Mouse (Mus musculus): Measurements from ENCODE around the gene P2rx2. TPM values are rescaled to one million over a fixed set of nuclear protein-coding genes. Genes with fewer than 3 reads are reported as not detected.

The P2rx2 gene
- total and polyA plus RNA-seq, 2 experiments from 2014 or later: not detected

GRCm38 (mm10) chr5:110354716-110355115 lies 11.7 kb upstream of the P2rx2 start:
- Histone ChIP-seq H3K4me3 (ENCODE audit: low read depth, low read length) (no peak overlapping the region), H3K27ac (ENCODE audit: low read depth) (no peak overlapping the region), H3K9ac (replicated peaks; ENCODE audit: low read depth, low read length) (no peak overlapping the region), H3K4me2 (ENCODE audit: low read depth, low read length) (no peak overlapping the region), H3K27me3 (ENCODE audit: control insufficient read depth, insufficient read depth, low read length) (peaks cover 19% of the 10 kb centered on the region; the same call in 1 of the 2 replicates), H3K36me3 (replicated peaks; ENCODE audit: control insufficient read depth, insufficient read depth, low read length) (no peaks in the 10 kb centered on the region), H3K9me3 (replicated peaks; ENCODE audit: control insufficient read depth, low read length) (no peaks in the 10 kb centered on the region), H3K4me1 (ENCODE audit: control insufficient read depth, insufficient read depth) (no peaks in the 10 kb centered on the region)
- no peak for DNase-seq (ENCODE audit: low spot score)
- WGBS: 14% methylated on average over 7 of the region's 7 CpGs
- peak; percentile 49 for TF ChIP-seq CTCF (IDR thresholded peaks at IDR 0.05; ENCODE audit: low read depth)
- TF ChIP-seq EP300 (IDR thresholded peaks at IDR 0.05; ENCODE audit: low read depth): no peak
- peak; percentile 58; the same call in 1 of the 2 replicates for ATAC-seq (ENCODE audit: insufficient read depth, low read depth)

DNA sequence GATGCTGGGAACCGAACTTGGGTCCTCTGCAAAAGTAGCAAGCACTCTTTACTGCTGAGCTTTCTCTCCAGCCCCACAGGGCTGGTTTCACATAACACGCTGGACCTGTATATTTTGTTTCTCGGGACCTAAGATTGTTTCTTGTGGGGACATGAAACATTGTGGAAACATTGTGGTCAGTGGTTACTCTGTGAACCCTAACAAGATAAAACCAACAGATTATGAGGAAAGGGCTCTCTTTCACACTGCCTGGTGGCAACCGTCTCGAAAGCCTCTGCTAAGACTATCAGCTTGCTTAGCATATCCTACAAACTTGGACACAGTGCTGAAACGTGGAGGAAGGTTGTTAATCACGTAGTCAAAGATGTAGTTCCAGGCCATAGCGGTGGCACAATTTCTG lies 4.0 kb upstream of the P2rx2 start:
- H3K27me3 ChIP-seq (ENCODE audit: control insufficient read depth, insufficient read depth, low read length): peaks cover 26% of the 10 kb centered on the region
- no peak overlapping the region for H3K4me2 ChIP-seq (ENCODE audit: low read depth, low read length)
- H3K9me3 ChIP-seq (replicated peaks; ENCODE audit: control insufficient read depth, low read length): no peaks in the 10 kb centered on the region
- H3K9ac ChIP-seq (replicated peaks; ENCODE audit: low read depth, low read length): no peak overlapping the region
- peaks cover 10% of the 10 kb centered on the region; the same call in 1 of the 2 replicates for H3K4me1 ChIP-seq (ENCODE audit: control insufficient read depth, insufficient read depth)
- H3K27ac ChIP-seq (ENCODE audit: low read depth): no peak overlapping the region
- H3K36me3 ChIP-seq (replicated peaks; ENCODE audit: control insufficient read depth, insufficient read depth, low read length): no peaks in the 10 kb centered on the region
- DNase-seq (ENCODE audit: low spot score) (no peak), ATAC-seq (ENCODE audit: insufficient read depth, low read depth) (no peak)
- WGBS: 75% methylated on average over 8 of the region's 8 CpGs
- H3K4me3 ChIP-seq (ENCODE audit: low read depth, low read length): no peak overlapping the region
- TF ChIP-seq CTCF (IDR thresholded peaks at IDR 0.05; ENCODE audit: low read depth): no peak
- no peak for TF ChIP-seq EP300 (IDR thresholded peaks at IDR 0.05; ENCODE audit: low read depth)

- H3K4me2 ChIP-seq (ENCODE audit: low read depth, low read length): no peak overlapping the region
- DNase-seq (ENCODE audit: low spot score) (no peak), ATAC-seq (ENCODE audit: insufficient read depth, low read depth) (no peak)
- H3K36me3 ChIP-seq (replicated peaks; ENCODE audit: control insufficient read depth, insufficient read depth, low read length): no peaks in the 10 kb centered on the region
- 72% methylated on average over 4 of the region's 4 CpGs for WGBS
- H3K9ac ChIP-seq (replicated peaks; ENCODE audit: low read depth, low read length): no peak overlapping the region
- no peak for TF ChIP-seq EP300 (IDR thresholded peaks at IDR 0.05; ENCODE audit: low read depth)
- no peak for TF ChIP-seq CTCF (IDR thresholded peaks at IDR 0.05; ENCODE audit: low read depth)
- H3K4me1 ChIP-seq (ENCODE audit: control insufficient read depth, insufficient read depth): peaks cover 10% of the 10 kb centered on the region; the same call in 1 of the 2 replicates
- H3K27ac ChIP-seq (ENCODE audit: low read depth): no peak overlapping the region
- peaks cover 38% of the 10 kb centered on the region for H3K27me3 ChIP-seq (ENCODE audit: control insufficient read depth, insufficient read depth, low read length)
- no peak overlapping the region for H3K4me3 ChIP-seq (ENCODE audit: low read depth, low read length)
- H3K9me3 ChIP-seq (replicated peaks; ENCODE audit: control insufficient read depth, low read length): no peaks in the 10 kb centered on the region
Measured at GRCm38 (mm10) chr5:110345553-110345952, 2.5 kb upstream of the P2rx2 start.

DNA sequence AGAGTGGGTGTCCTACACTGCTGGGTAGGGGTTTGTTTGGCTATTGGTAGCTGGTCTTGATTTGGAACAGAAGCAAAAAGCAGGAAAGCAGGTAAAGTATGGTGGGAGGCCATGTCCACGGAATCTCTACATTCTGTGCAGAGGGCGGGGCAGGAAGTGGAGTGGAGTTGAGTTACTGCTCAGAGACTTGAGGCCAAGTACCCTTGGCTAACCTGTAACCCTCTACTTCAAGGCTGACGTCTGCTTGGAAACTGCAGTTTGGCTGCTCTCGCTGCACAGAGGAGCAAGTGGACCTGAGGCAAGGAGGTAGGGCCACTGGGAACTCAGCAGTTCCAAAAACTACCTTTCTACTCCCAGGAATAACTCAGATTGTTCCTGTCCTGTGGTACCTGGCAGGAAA lies 1.5 kb upstream of the P2rx2 start, which contains the start of gene Lrcol1:
Gene Lrcol1, plus strand, starts transcription at position 207 of the 400 bp plus-strand sequence.
- ATAC-seq (ENCODE audit: insufficient read depth, low read depth) (no peak), DNase-seq (ENCODE audit: low spot score) (no peak)
- no peak within 1 kb of the TSS for H3K4me2 ChIP-seq (ENCODE audit: low read depth, low read length)
- TF ChIP-seq CTCF (IDR thresholded peaks at IDR 0.05; ENCODE audit: low read depth) (no peak), EP300 (IDR thresholded peaks at IDR 0.05; ENCODE audit: low read depth) (no peak)
- no peaks in the 10 kb centered on the region for H3K36me3 ChIP-seq (replicated peaks; ENCODE audit: control insufficient read depth, insufficient read depth, low read length)
- H3K4me1 ChIP-seq (ENCODE audit: control insufficient read depth, insufficient read depth): peaks cover 10% of the 10 kb centered on the region; the same call in 1 of the 2 replicates
- H3K9ac ChIP-seq (replicated peaks; ENCODE audit: low read depth, low read length): no peak within 1 kb of the TSS
- H3K9me3 ChIP-seq (replicated peaks; ENCODE audit: control insufficient read depth, low read length): no peaks in the 10 kb centered on the region
- no peak within 1 kb of the TSS for H3K4me3 ChIP-seq (ENCODE audit: low read depth, low read length)
- WGBS: 69% methylated on average over 4 of the region's 4 CpGs
- H3K27ac ChIP-seq (ENCODE audit: low read depth): no peak within 1 kb of the TSS
- peaks cover 38% of the 10 kb centered on the region for H3K27me3 ChIP-seq (ENCODE audit: control insufficient read depth, insufficient read depth, low read length)

DNA sequence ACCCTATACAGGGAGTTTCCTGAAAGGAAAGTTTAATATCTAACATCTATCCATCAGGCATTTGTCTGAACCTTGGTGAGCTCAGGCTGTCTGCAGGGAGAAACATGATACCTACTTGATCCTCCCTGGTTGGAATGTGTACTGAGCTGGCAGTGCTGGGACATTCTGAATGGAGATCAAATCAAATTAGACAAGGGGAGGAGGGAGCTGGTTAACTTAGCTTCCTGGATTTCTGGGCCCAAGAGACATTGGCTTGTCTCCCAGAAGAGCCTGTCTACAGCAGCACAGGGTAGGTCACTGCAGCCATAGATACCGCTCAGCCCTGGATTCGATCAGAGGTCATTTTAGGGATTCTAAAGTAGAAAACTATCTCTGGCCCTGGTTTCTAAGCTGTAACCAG lies 4.2 kb downstream of the P2rx2 start:
- WGBS: 27% methylated on average over 2 of the region's 2 CpGs

DNA sequence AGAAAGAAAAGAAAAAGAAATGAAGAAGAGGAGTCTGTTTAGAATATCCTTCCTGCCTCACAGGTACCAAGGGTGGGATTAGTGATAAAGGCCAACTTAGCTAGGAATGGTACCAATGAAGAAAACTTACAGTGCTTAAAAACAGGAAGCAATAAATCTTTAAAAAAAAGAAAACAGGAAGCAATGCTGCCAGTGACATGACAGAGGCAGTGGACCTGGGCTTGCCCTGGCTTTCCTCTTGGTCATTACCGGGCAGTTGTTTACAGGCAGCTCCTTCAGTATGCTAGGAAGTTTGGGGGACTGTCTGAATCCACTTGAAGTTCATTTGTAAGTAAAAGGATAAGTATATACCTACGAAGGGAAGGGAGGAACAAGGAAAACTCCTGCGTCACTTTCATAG lies 12.5 kb downstream of the P2rx2 start:
- Histone ChIP-seq H3K4me2 (ENCODE audit: low read depth, low read length) (no peak overlapping the region), H3K9ac (replicated peaks; ENCODE audit: low read depth, low read length) (no peak overlapping the region), H3K4me3 (ENCODE audit: low read depth, low read length) (no peak overlapping the region), H3K27me3 (ENCODE audit: control insufficient read depth, insufficient read depth, low read length) (no peaks in the 10 kb centered on the region), H3K27ac (ENCODE audit: low read depth) (no peak overlapping the region), H3K4me1 (ENCODE audit: control insufficient read depth, insufficient read depth) (no peaks in the 10 kb centered on the region), H3K9me3 (replicated peaks; ENCODE audit: control insufficient read depth, low read length) (no peaks in the 10 kb centered on the region), H3K36me3 (replicated peaks; ENCODE audit: control insufficient read depth, insufficient read depth, low read length) (peaks cover 60% of the 10 kb centered on the region)
- no peak for DNase-seq (ENCODE audit: low spot score)
- WGBS: 82% methylated on average over 3 of the region's 3 CpGs
- no peak for ATAC-seq (ENCODE audit: insufficient read depth, low read depth)
- TF ChIP-seq CTCF (IDR thresholded peaks at IDR 0.05; ENCODE audit: low read depth) (no peak), EP300 (IDR thresholded peaks at IDR 0.05; ENCODE audit: low read depth) (no peak)

More for the DNA sequence above, 4.2 kb downstream of the P2rx2 start:
- Histone ChIP-seq H3K27me3 (ENCODE audit: control insufficient read depth, insufficient read depth, low read length) (peaks cover 29% of the 10 kb centered on the region), H3K9ac (replicated peaks; ENCODE audit: low read depth, low read length) (no peak overlapping the region), H3K27ac (ENCODE audit: low read depth) (no peak overlapping the region), H3K4me1 (ENCODE audit: control insufficient read depth, insufficient read depth) (peaks cover 10% of the 10 kb centered on the region; the same call in 1 of the 2 replicates), H3K4me2 (ENCODE audit: low read depth, low read length) (no peak overlapping the region), H3K9me3 (replicated peaks; ENCODE audit: control insufficient read depth, low read length) (no peaks in the 10 kb centered on the region), H3K4me3 (ENCODE audit: low read depth, low read length) (no peak overlapping the region), H3K36me3 (replicated peaks; ENCODE audit: control insufficient read depth, insufficient read depth, low read length) (peaks cover 33% of the 10 kb centered on the region; the same call in 1 of the 2 replicates)
- ATAC-seq (ENCODE audit: insufficient read depth, low read depth) (peak; percentile 56; the same call in 1 of the 2 replicates), DNase-seq (ENCODE audit: low spot score) (peak; percentile 21)
- TF ChIP-seq CTCF (IDR thresholded peaks at IDR 0.05; ENCODE audit: low read depth) (no peak), EP300 (IDR thresholded peaks at IDR 0.05; ENCODE audit: low read depth) (no peak)
